Mouse (Mus musculus) ES-Bruce4 (cell line): ENCODE measurements around the gene Erg. TPM values are rescaled to one million over a fixed set of nuclear protein-coding genes. Genes with fewer than 3 reads are reported as not detected.

Source experiments
- H3K27ac ChIP-seq: 2 replicates; pipeline ENCODE4 v1.5.1; 2012; ENCODE audit warnings: low read length, inconsistent platforms; ENCODE audit not compliant: insufficient read depth
- H3K27me3 ChIP-seq: 2 replicates; pipeline ENCODE4 v1.6.1; 2012; ENCODE audit warnings: mild to moderate bottlenecking, low read length, inconsistent platforms; ENCODE audit not compliant: control insufficient read depth, poor library complexity, insufficient read depth, severe bottlenecking
- H3K36me3 ChIP-seq: 2 replicates; pipeline ENCODE4 v1.6.1; 2012; ENCODE audit warnings: inconsistent platforms, mild to moderate bottlenecking, low read length, moderate library complexity; ENCODE audit not compliant: control insufficient read depth, poor library complexity, insufficient read depth, severe bottlenecking
- H3K4me1 ChIP-seq: one replicate; pipeline ENCODE4 v1.8.1; 2011; ENCODE audit warnings: low read length; ENCODE audit not compliant: control insufficient read depth, insufficient read depth
- H3K4me3 ChIP-seq: 2 replicates; pipeline ENCODE4 v1.5.1; 2011; ENCODE audit warnings: low read depth, mild to moderate bottlenecking, low read length
- H3K9ac ChIP-seq: 2 replicates; pipeline ENCODE4 v1.6.1; 2012; ENCODE audit warnings: low read depth, mild to moderate bottlenecking, inconsistent platforms; ENCODE audit not compliant: poor library complexity, severe bottlenecking
- H3K9me3 ChIP-seq: replicated peaks from 2 replicates; pipeline ENCODE4 v1.6.1; 2012; ENCODE audit warnings: mild to moderate bottlenecking, low read length, inconsistent platforms; ENCODE audit not compliant: control insufficient read depth, poor library complexity, insufficient read depth, severe bottlenecking
- CTCF ChIP-seq: IDR thresholded peaks from one replicate; pipeline ENCODE4 v1.8.1; 2011; ENCODE audit warnings: low read depth, low read length
- EP300 ChIP-seq: IDR thresholded peaks from 2 replicates; pipeline ENCODE4 v1.6.1; 2011; ENCODE audit warnings: low read depth, low read length; ENCODE audit not compliant: insufficient read depth
- POLR2A ChIP-seq: IDR thresholded peaks from one replicate; pipeline ENCODE4 v1.8.1; 2011; ENCODE audit warnings: low read length; ENCODE audit not compliant: insufficient read depth
- polyA plus RNA-seq: library from polyadenylated mRNA; stranded (reverse); fragments of >200 nt; gene quantifications from 2 replicates; pipeline ENCODE4 v1.2.4, GENCODE M21; 2011; ENCODE audit warnings: low read depth; ENCODE audit not compliant: missing spikeins, insufficient read depth, insufficient read length

Erg gene
- polyA plus RNA-seq, 1 experiment: 0.28 TPM

GRCm38 (mm10) chr16:95441179-95441578, 145.2 kb downstream of the Erg start:
- no peak for TF ChIP-seq POLR2A
- TF ChIP-seq CTCF: no peak
- no peak for TF ChIP-seq EP300
- Histone ChIP-seq H3K9me3 (no peaks in the 10 kb centered on the region), H3K27ac (no peak overlapping the region), H3K9ac (no peak overlapping the region), H3K27me3 (no peaks in the 10 kb centered on the region), H3K4me1 (no peaks in the 10 kb centered on the region), H3K36me3 (no peaks in the 10 kb centered on the region), H3K4me3 (no peak overlapping the region)

GRCm38 (mm10) chr16:95440334-95440733, 146.1 kb downstream of the Erg start:
- Histone ChIP-seq H3K9me3 (no peaks in the 10 kb centered on the region), H3K36me3 (no peaks in the 10 kb centered on the region), H3K27me3 (no peaks in the 10 kb centered on the region), H3K9ac (no peak overlapping the region), H3K4me3 (no peak overlapping the region), H3K4me1 (no peaks in the 10 kb centered on the region), H3K27ac (no peak overlapping the region)
- TF ChIP-seq CTCF (no peak), POLR2A (no peak), EP300 (no peak)

GRCm38 (mm10) chr16:95439794-95440193, 146.6 kb downstream of the Erg start:
- Histone ChIP-seq H3K36me3 (no peaks in the 10 kb centered on the region), H3K4me3 (no peak overlapping the region), H3K9ac (no peak overlapping the region), H3K4me1 (no peaks in the 10 kb centered on the region), H3K27me3 (no peaks in the 10 kb centered on the region), H3K27ac (no peak overlapping the region), H3K9me3 (no peaks in the 10 kb centered on the region)
- TF ChIP-seq POLR2A (no peak), CTCF (no peak), EP300 (no peak)

GRCm38 (mm10) chr16:95438848-95439540, 147.4 kb downstream of the Erg start:
- Histone ChIP-seq H3K9ac (no peak overlapping the region), H3K27me3 (no peaks in the 10 kb centered on the region), H3K36me3 (no peaks in the 10 kb centered on the region), H3K27ac (no peak overlapping the region), H3K4me3 (no peak overlapping the region), H3K4me1 (no peaks in the 10 kb centered on the region), H3K9me3 (no peaks in the 10 kb centered on the region)
- TF ChIP-seq POLR2A: no peak

GRCm38 (mm10) chr16:95436611-95437010, 149.8 kb downstream of the Erg start:
- Histone ChIP-seq H3K4me3 (no peak overlapping the region), H3K27ac (no peak overlapping the region), H3K27me3 (no peaks in the 10 kb centered on the region), H3K36me3 (no peaks in the 10 kb centered on the region), H3K9me3 (no peaks in the 10 kb centered on the region), H3K9ac (no peak overlapping the region), H3K4me1 (no peaks in the 10 kb centered on the region)
- no peak for TF ChIP-seq CTCF

- H3K9ac ChIP-seq: no peak overlapping the region
- H3K27me3 ChIP-seq: no peaks in the 10 kb centered on the region
- no peak for TF ChIP-seq CTCF
- no peaks in the 10 kb centered on the region for H3K36me3 ChIP-seq
- H3K4me1 ChIP-seq: no peaks in the 10 kb centered on the region
- no peak overlapping the region for H3K4me3 ChIP-seq
- no peaks in the 10 kb centered on the region for H3K9me3 ChIP-seq
- H3K27ac ChIP-seq: no peak overlapping the region
Observed at GRCm38 (mm10) chr16:95436051-95436450, 150.3 kb downstream of the Erg start.
